Mouse (Mus musculus) regulatory T cell (primary cell): Measurements from ENCODE around the gene Nfatc4.

Experiments used
- in situ Hi-C: fragments of 300-600 bp; cut with MboI, MseI; formaldehyde crosslinking; loops from one replicate; pipeline ENCODE4 v1.15.1; 2025; ENCODE audit warnings: high pct_unique_total_duplicates

The Nfatc4 gene

GRCm38 (mm10) chr14:55822991-55823762, at the start of gene Nfatc4:
Gene Nfatc4 (plus strand): TSS chr14:55823144.
- in situ Hi-C loops, result loop anchor here (5.0 kb wide), 1 partner anchor 99 kb away; no protein-coding TSS in a partner anchor

- in situ Hi-C loops, result loop anchor here (5.0 kb wide), 2 partner anchors 56 to 86 kb away; no protein-coding TSS in a partner anchor
Measured at GRCm38 (mm10) chr14:55776711-55777110, 46.2 kb upstream of the Nfatc4 start.

- in situ Hi-C loops, result loop anchor here (5.0 kb wide), 2 partner anchors 55 to 85 kb away; no protein-coding TSS in a partner anchor
Measured at GRCm38 (mm10) chr14:55777176-55777575, 45.8 kb upstream of the Nfatc4 start.

- in situ Hi-C loops, result loop anchor here (5.0 kb wide), 2 partner anchors 54 to 84 kb away; no protein-coding TSS in a partner anchor
Measured at GRCm38 (mm10) chr14:55777806-55778205, 45.1 kb upstream of the Nfatc4 start.

GRCm38 (mm10) chr14:55778686-55779085, 44.3 kb upstream of the Nfatc4 start:
- in situ Hi-C loops, result loop anchor here (5.0 kb wide), 2 partner anchors 54 to 84 kb away; no protein-coding TSS in a partner anchor

GRCm38 (mm10) chr14:55779656-55780055, 43.3 kb upstream of the Nfatc4 start:
- in situ Hi-C loops, result loop anchor here (5.0 kb wide), 2 partner anchors 53 to 83 kb away; no protein-coding TSS in a partner anchor

GRCm38 (mm10) chr14:55780736-55781135, 42.2 kb upstream of the Nfatc4 start:
- in situ Hi-C loops, result no loop called here

- in situ Hi-C loops, result no loop called here
Measured at GRCm38 (mm10) chr14:55781310-55781709, 41.6 kb upstream of the Nfatc4 start.

- in situ Hi-C loops, result no loop called here
Measured at GRCm38 (mm10) chr14:55782361-55782960, 40.5 kb upstream of the Nfatc4 start.

GRCm38 (mm10) chr14:55783171-55783957, 39.6 kb upstream of the Nfatc4 start:
- in situ Hi-C loops, result no loop called here

- in situ Hi-C loops, result no loop called here
Measured at GRCm38 (mm10) chr14:55783958-55784235, 39.0 kb upstream of the Nfatc4 start, which contains the start of gene Adcy4. Gene Adcy4 (minus strand): TSS chr14:55784095.

DNA sequence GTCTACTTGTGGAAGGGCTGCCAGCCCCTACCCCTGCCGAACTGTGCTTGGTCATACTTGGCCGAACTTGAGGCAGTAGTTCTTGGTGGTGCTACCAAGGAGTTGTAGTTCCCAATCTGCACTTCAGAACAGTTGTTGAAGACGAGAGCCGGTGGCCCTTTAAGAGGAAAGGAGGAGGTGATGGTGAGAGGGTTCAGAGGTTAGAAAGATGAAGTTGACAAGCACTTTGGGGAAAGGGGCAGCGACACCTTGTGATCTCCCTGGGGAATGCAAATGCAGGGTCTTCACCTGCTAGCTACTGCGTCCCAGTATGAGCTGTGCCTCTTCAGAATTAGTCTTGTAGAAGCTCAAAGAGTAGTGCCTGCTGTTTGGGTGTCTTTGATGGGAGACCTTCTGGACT, 37.7 kb upstream of the Nfatc4 start:
- in situ Hi-C loops, result no loop called here

DNA sequence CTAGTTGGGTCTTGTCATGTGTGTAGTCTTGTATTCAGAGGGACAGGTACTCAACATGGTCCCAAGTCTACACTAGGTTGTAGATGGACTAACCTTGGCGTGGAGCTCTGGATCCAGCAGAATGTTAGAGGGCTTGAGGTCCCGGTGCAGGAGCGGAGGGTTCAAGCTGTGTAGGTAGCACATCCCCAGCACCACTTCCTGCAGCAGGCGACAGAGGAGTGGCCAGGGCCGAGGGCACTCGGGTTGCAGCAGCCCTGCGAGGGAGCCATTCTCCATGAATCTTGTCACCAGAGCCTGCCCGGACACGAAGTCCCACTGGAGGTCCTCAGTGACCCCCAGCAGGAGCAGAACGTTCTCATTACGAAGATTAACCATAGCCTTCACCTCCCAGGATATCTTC, 35.2 kb upstream of the Nfatc4 start:
- in situ Hi-C loops, result no loop called here

- in situ Hi-C loops, result no loop called here
Measured at GRCm38 (mm10) chr14:55788256-55789050, 34.5 kb upstream of the Nfatc4 start, which contains the start of gene Ripk3. Gene Ripk3 (minus strand): TSS chr14:55788865.

DNA sequence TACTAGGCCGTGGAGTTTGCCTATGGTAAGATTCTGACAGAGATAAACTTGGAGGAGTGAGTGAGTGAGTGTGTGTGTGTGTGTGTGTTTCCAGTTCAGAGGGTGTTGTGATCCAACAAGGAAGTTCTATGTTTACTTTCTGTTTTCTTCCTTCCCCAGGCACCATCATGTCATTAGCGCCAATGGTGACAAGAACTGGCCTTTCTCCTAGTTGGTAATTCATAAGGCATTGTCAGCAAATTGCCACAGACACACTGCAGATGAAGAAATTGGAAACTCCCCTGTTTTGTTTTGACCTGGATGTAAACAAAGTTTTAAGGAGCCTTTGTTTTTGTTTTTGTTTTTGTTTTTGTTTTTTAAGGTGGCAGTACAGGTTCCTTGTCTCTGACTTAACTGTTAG, 29.5 kb upstream of the Nfatc4 start:
- in situ Hi-C loops, result no loop called here

- in situ Hi-C loops, result no loop called here
Measured at GRCm38 (mm10) chr14:55793946-55794345, 29.0 kb upstream of the Nfatc4 start.

DNA sequence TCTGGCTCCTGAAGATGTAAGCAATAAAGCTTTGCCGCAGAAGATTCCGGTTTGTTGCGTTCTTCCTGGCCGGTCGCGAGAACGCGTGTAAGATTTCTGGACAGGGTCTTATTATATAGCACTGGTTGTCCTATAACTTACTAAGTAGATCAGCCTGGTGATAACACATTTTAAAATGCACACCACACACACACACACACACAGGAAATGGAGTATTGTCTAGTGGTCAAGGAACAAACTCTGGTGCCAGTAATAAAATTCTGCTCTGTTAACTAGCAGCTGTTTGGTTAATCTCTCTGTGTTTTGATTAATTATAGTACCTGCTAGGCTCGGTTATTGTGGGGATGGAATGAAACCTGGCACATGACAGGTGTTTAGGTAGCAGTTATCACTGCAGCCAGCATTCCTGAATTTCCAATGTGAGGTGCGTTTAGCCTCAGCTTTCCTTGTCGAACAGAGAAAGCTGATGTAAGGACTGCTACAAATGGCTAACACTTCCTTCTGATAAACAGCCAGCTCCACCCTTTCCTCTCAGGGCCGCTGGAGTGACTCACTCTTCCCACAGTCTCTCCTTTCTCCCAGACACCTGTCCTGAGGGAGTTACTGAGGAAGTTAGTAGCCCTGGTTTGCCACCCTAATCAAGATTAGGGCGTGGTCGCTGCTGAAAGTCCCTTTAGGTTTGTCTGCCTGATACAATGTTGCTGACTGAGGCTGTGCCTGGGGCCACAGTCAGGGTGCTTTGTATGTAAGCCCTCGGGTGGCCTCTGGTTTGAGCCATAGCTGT, 27.4 kb upstream of the Nfatc4 start:
- in situ Hi-C loops, result no loop called here

GRCm38 (mm10) chr14:55814885-55815284, 8.1 kb upstream of the Nfatc4 start:
- in situ Hi-C loops, result no loop called here

DNA sequence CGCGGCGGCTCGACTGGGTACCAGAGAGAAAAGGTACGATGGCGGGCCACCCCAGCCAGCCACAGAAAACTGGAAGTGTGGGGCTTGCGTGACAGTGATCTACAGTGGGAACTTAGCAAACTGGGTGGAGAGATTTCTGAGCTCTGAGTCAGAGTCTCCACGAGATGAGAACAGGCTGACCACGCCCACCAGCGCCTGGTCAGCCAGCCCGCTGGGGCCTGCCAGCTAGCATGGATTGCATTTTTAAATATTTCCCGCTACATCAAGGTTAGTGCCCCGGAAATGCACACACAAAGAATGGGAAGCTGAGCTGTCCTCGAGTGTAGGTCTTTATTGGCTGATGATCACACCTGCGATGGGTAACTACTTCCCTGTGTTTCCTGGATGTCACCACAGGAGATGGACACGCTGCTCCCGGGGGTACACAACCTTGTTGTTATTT, 7.6 kb upstream of the Nfatc4 start:
- in situ Hi-C loops, result no loop called here

DNA sequence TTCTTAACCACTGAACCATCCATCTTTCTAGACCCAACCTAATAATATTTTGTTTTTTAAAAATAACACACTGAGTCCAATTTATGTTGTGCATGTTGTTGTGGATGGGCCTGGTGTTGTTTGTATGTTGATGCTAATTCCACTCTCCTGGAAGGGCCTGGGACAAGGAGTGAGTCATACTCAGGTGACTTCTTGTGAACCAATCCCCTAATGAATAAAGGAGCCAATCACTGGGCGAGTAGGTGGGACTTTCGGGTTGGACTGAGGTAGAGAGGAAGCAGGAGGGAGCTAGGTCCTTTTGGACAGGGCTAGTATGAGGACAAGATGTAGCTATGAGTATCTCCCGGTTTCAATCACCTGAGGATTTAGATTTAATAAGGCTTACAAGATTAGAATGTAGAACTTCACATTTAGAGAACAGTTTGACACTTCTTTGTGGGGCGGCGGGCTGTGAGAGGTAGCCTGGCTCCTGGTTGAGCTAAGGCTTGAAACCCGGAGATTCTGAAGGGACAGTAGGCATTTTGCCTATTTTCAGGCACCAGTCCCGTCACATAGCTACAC, 3.0 kb upstream of the Nfatc4 start:
- in situ Hi-C loops, result loop anchor here (5.0 kb wide), 1 partner anchor 102 kb away; no protein-coding TSS in a partner anchor
